Mouse (Mus musculus) heart, adult 2 months (tissue): Measurements from ENCODE around the gene Prss54.

Experiments used
- CTCF ChIP-seq: fragments of 200-600 bp; IDR thresholded peaks from 2 replicates; pipeline ENCODE4 v1.8.1; 2022; ENCODE audit warnings: antibody characterized with exemption, mild to moderate bottlenecking, moderate library complexity
- EP300 ChIP-seq: fragments of 200-500 bp; IDR thresholded peaks from 2 replicates; pipeline ENCODE4 v1.6.1; 2011; ENCODE audit warnings: low read depth, low read length, control low read depth; ENCODE audit not compliant: insufficient read depth

GRCm38 (mm10) chr8:95546986-95547385, 29.2 kb downstream of the Prss54 start:
- TF ChIP-seq EP300 (no peak), CTCF (no peak)
